Mouse (Mus musculus): ENCODE data around the gene Olfr449. TPM values are rescaled to one million over a fixed set of nuclear protein-coding genes. Genes with fewer than 3 reads are reported as not detected.
A peak's percentile ranks its signal among the peaks of the same experiment; 100 is the strongest.

Olfr449 gene
- total RNA-seq (2021) = not detected

- intact Hi-C loops (cut with DNase I) = no loop called here
- no peak for DNase-seq (ENCODE audit: low spot score in 2 of 2)
These were observed at the start of gene Olfr449 for GRCm38 (mm10) chr6:42834084-42834483. TSS of gene Olfr449 (plus strand) at chr6:42834384.

- DNase-seq (ENCODE audit: low spot score in 2 of 2) = no peak
- intact Hi-C loops (cut with DNase I) = no loop called here
These were observed 49.4 kb upstream of the Olfr449 start, which contains the start of gene Olfr452 for GRCm38 (mm10) chr6:42784793-42785192. TSS of gene Olfr452 (plus strand) at chr6:42785093.

- no peak for DNase-seq (ENCODE audit: low spot score in 2 of 2)
- intact Hi-C loops (cut with DNase I) = no loop called here
These were observed 43.8 kb upstream of the Olfr449 start for GRCm38 (mm10) chr6:42790247-42790948.

GRCm38 (mm10) chr6:42790949-42791556, 43.1 kb upstream of the Olfr449 start:
- peak; percentile 3 to 17 for DNase-seq (ENCODE audit: low spot score in 2 of 2)
- intact Hi-C loops (cut with DNase I) = no loop called here

- intact Hi-C loops (cut with DNase I) = no loop called here
- DNase-seq (ENCODE audit: low spot score in 2 of 2) = no peak
These were observed 39.2 kb upstream of the Olfr449 start for GRCm38 (mm10) chr6:42794982-42795381.

- DNase-seq (ENCODE audit: low spot score in 2 of 2) = no peak
- intact Hi-C loops (cut with DNase I) = no loop called here
These were observed 22.5 kb upstream of the Olfr449 start, which contains the start of gene Olfr450 for GRCm38 (mm10) chr6:42811639-42812038. TSS of gene Olfr450 (plus strand) at chr6:42811939.

GRCm38 (mm10) chr6:42860222-42860819, 26.1 kb downstream of the Olfr449 start:
- DNase-seq (ENCODE audit: low spot score in 2 of 2) = peak; percentile 74 to 81
- intact Hi-C loops (cut with DNase I) = loop anchor here (10.0 kb wide), 2 partner anchors 246 to 434 kb away; no protein-coding TSS in a partner anchor

- intact Hi-C loops (cut with DNase I) = loop anchor here (10.0 kb wide), 2 partner anchors 255 to 425 kb away; no protein-coding TSS in a partner anchor
- DNase-seq (ENCODE audit: low spot score in 2 of 2) = no peak
These were observed 35.5 kb downstream of the Olfr449 start for GRCm38 (mm10) chr6:42869695-42870094.

GRCm38 (mm10) chr6:42876323-42876722, 42.1 kb downstream of the Olfr449 start:
- intact Hi-C loops (cut with DNase I) = no loop called here
- DNase-seq (ENCODE audit: low spot score in 2 of 2) = peak in 1 of 2 experiments; percentile 7

Other genes with a start within 250 kb of the Olfr449 start
- gene Tcaf3, start 236.7 kb upstream of the Olfr449 start, total RNA-seq (2021) = not detected
- under 1 TPM; 0.46 to 0.83 TPM for gene Tcaf2, start 189.1 kb upstream of the Olfr449 start, total RNA-seq (2021)
- gene Tcaf1, start 124.3 kb upstream of the Olfr449 start, total RNA-seq (2021) = 100 to 1,000 TPM; 235 to 236 TPM
- gene Olfr453, start 95.0 kb upstream of the Olfr449 start, total RNA-seq (2021) = not detected
- gene Olfr38, start 78.0 kb upstream of the Olfr449 start, total RNA-seq (2021) = not detected
- gene Olfr452, start 49.3 kb upstream of the Olfr449 start, total RNA-seq (2021) = not detected
- not detected for gene Olfr450, start 22.4 kb upstream of the Olfr449 start, total RNA-seq (2021)
- gene Olfr448, start 56.1 kb downstream of the Olfr449 start, total RNA-seq (2021) = not detected
- gene Olfr447, start 74.5 kb downstream of the Olfr449 start, total RNA-seq (2021) = not detected
- gene Olfr446, start 87.0 kb downstream of the Olfr449 start, total RNA-seq (2021) = not detected
- gene Olfr444, start 114.7 kb downstream of the Olfr449 start, total RNA-seq (2021) = not detected

All from left cerebral cortex, postnatal 25 days (tissue).